Mouse (Mus musculus) heart, postnatal 36 days (tissue): ENCODE results near the gene Sgsm3. TPM values are rescaled to one million over a fixed set of nuclear protein-coding genes. Genes with fewer than 3 reads are reported as not detected.
"Not testable (repeated sequence)": the region's sequence is repeated elsewhere in the genome, so short reads cannot be mapped to it uniquely, and the experiment has no call there.

Experiments used
- DNase-seq, 2 experiments: peaks; one replicate each; pipeline ENCODE4 v3.0.0; 2021 to 2022
- intact Hi-C: fragments of 180-260 bp; cut with DNase I; formaldehyde crosslinking; loops from one replicate; pipeline ENCODE4 v1.15.1; 2025
- total RNA-seq, 2 experiments: library from RNA; stranded (reverse); gene quantifications; 2 replicates each; pipeline ENCODE4 v1.2.3; 2021

The Sgsm3 gene
- total RNA-seq, result 10 to 100 TPM; 10.7 to 11.2 TPM

DNA sequence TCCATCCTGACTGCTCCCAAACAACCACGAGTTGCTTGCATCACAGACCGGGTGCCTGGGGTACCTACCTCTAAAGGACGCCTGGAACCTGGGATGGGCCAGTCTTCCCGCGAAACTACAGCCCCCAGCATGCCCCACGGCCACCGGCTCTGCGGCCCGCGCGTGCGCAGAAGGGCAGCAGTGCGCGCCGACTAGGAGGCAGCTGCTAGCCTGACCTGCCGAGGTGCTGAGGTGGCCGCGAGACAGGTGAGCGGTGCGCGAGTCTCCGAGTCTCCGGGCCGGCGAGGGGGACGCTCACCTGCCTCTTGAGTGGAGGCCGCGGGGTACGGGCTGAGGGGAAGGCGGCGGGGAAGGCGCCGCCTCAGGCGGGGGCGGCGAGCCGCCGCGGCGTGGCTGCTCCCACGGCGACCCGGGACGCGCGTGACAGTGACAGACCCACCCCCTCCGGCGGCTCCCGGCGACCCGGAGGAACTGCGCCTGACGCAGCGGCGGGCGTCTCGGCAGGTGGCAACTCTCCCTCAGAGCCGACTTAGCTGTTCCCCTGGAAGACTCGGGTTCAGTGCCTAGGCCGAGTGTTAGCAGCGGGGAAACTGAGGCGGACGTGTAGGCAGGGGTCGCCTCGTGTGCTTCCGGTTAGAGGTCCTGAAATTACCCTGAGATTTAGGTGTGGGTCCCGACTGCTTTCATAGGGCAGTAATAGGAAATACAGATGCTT, at the start of gene Sgsm3:
Gene Sgsm3, plus strand, starts transcription at position 146 of the 715 bp plus-strand sequence.
- DNase-seq, result peak; percentile 85 to 86
- intact Hi-C loops, result no loop called here

DNA sequence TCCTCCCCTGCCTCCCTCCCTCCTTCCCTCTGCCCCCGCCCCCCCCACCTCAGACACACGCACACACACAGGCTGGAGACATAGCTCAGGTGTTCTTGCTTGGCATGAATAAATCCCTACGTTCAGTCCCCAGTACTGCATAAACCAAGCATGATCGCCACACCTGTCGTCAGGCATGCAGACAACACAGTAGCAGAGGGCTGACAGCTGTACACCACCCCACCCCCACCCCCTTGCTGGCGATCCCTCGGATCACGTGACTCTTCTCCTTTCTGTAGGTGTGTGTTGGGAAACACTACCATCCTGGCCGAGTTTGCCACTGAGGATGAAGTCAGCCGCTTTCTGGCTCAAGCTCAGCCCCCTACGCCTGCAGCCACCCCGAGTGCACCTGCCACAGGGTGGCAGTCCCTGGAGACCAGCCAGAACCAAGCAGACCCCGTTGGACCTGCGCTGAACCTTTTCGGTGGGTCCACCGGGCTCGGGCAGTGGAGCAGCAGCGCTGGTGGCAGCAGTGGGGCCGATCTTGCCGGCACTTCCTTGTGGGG, 48.7 kb upstream of the Sgsm3 start:
- intact Hi-C loops, result no loop called here
- DNase-seq, result no peak

DNA sequence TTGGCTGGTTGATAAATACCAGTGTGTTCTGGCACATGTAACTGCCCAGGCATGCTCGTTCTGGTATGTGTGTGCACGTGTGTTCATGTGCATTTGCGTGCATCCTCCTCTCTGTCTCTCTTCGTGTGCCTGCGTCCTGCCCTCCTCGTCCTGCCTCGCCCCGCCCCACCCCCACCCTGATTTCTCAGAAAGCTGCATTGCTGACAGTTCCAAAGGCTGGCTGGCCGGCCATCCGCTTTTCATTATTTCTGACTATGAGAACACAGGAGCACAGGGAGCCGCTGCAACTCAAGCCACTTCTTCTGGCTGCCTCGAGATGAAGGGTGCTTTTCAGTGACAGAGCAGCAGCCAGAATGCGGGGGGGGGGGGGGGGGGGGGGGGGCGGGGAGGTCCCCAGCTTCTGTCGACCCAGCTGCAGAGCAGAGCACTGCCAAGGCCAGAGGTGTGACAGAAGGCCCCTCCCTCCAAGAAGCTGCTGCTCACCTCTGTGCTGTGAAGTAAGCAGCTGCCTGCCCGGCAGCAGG, 47.5 kb upstream of the Sgsm3 start:
- intact Hi-C loops, result no loop called here
- no peak for DNase-seq

DNA sequence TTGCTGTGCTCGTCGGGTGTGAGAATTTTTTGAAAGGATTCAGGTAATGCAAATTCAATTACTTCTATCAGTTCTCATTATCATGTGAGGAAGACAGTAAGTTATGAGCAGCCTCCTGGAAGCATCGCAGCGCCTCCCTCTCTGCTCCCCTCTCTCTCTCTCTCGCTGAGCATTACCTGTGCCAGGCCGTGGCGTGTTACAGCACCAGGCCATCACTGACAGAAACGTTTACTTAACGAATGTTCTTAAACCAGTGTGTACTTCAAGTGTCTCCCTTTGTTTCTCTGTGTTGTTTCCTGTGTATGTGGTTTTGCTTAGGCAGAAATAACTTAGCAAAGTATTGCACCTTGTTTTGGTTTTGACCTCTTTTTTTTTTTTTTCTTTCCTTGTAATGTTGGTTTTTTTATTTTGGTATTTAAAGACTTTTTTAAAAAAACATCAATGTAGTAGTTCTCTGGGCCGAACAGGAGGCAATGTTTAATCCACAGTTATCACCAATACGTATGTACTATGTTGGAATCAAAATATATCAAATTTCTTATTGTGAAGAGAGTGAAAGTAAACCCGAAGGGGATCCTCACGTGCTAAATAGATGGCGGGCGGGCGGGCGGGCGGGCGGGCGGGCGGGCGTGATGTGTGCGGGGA, 46.8 kb upstream of the Sgsm3 start:
- intact Hi-C loops, DNase-seq: not testable (repeated sequence)

DNA sequence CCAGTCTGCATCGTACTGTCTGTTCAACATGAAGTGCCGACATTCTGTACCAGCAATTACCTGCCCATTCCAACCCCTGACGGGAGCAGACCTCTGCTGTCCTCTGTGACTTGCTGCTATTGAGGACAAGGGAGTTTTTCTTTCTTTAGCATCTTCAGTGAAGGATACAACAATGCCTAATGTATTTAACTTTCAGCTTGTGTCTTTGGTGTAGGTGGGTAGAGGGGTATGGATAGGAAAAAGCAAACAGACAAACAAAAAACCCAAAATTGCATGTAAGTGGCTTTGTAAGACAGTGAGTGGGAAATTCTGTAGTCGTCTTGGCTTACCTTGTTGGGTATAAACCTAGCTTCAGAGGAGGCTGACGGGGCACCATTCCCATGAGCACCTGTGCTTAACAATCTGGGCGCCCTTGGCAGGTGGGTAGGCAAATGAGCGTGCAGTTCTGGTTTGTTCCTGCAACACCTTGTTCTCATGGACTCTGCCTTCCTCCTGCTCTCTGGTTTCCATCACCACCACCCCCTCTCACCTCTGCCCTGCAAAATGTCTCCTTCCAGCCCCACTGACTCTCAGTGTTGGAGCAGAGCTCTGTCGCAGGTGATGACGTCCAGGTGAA, 46.1 kb upstream of the Sgsm3 start:
- no peak for DNase-seq
- intact Hi-C loops, result no loop called here

DNA sequence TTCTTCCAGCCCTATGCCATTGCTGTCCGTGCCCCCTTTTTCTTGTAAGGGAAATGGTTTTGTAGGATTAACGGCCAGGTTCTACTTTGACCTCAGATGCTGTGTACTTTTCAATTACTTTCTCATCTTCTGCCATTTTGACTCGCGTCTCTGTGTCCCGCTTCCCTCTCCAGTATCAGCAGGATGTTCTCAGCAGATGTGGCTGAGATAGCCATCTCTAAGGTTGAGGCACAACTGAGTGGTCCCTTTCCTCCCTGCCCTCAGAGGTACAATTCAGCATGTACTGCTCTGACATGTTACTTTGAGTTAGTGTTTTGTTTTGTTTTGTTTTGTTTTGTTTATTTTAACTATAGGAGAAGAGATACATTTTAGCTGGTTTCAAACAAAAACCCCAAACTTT, 42.7 kb upstream of the Sgsm3 start:
- no peak for DNase-seq
- intact Hi-C loops, result no loop called here

DNA sequence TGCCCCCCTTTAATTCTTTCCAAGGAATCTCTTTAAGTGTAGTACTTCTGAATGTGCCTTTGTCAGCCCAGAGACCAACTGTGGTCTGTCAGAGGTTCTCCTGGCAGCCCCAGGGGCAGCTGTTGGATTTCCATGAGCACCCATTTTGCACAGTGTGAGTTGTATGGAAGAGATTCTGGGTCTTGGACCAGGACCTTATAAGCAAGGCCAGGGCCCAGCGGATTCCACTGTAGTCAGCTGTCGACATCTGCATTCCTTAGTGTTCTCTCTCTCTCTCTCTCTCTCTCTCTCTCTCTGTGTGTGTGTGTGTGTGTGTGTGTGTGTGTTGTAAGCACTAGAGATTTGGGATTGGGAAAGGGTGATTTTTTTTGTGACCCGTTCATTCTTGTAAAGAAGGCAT, 40.9 kb upstream of the Sgsm3 start:
- no peak for DNase-seq
- intact Hi-C loops, result no loop called here

DNA sequence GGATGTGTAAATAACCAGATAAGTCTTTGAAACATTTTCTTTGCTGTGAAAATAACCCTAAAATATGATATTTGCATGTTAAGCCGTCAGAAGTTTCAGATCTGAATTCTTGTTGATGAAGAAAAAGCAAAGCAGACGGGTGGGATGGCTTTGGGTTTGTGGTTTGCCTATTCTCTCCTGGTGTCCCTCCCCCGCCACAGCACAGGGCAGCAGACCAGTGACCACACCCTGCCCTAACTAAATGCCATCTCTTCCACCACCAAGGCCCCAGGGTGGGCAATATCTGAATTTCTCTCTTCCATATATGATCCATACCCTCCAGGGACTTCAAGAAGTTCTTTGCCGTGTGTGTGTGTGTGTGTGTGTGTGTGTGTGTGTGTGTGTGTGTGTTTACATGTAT, 39.0 kb upstream of the Sgsm3 start:
- no peak for DNase-seq
- intact Hi-C loops, result no loop called here

DNA sequence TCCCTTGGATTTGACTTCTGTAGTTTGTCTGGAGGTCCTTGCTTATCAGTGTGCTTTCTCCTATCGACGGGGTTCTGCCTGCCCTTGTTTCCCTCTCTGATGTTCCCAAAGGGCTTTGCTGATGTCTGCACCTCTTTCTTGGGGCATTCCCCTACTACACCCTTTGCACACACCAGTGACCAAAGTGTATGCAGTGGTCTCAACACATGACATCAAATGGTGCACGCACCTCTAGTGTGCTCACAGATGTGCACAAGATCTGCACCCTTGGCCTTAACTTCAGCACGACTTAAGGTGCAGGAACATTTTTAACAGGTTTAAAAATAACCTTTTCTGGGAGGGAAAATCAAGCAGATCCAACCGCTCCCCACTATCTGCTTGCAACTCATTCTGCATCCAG, 38.2 kb upstream of the Sgsm3 start:
- intact Hi-C loops, result no loop called here
- no peak for DNase-seq

DNA sequence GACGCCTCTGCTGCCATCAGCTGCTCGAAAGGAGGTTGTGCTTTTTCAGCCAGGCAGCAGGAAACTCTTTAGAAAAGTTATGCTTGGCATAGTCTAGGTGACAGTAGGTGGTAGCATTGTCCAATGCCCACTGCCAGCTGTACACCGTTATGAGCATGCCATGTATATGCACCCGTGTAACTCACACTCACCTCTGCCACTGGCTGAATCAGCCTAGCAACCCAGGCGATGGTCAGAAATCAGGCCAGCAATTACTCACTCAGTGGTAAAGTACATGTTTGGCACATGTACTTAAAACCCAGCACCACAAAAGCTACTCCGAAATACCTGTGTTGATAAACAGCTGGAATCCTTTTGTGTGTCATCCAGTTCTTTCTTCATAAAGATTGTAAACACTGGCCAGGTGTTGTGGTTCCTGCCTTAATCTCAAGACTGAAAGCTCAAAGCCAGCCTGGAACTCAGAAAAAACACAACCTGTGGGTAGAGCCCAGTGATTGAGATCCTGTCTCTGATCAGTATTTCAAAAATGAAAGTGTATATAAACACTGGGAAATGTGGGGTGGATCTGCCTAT, 36.0 kb upstream of the Sgsm3 start:
- DNase-seq, result no peak
- intact Hi-C loops, result loop anchor here (10.0 kb wide), 1 partner anchor 677 kb away; the partner anchor contains the start of gene Rps19bp1

DNA sequence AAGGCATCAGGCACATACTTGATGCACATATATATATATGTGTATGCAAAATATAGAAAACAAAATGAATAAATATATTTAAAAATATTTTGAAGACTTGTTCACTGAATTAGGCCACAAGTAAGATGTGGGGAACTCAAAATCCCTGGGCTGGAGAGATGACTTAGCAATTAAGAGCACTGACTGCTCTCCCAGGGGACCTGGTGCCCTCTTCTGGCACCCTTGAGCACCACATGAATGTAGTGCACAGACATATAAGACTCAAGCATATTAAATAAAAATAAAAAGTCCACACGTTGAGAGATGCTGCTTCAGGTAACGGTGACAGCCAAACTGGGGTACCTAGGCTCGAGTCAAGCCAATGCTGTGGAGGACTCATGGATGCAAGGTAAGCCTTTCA, 31.7 kb upstream of the Sgsm3 start:
- intact Hi-C loops, result loop anchor here (5.0 to 10.0 kb wide), 2 partner anchors 239 to 681 kb away; partner anchors contain the start of gene Rps19bp1
- no peak for DNase-seq

DNA sequence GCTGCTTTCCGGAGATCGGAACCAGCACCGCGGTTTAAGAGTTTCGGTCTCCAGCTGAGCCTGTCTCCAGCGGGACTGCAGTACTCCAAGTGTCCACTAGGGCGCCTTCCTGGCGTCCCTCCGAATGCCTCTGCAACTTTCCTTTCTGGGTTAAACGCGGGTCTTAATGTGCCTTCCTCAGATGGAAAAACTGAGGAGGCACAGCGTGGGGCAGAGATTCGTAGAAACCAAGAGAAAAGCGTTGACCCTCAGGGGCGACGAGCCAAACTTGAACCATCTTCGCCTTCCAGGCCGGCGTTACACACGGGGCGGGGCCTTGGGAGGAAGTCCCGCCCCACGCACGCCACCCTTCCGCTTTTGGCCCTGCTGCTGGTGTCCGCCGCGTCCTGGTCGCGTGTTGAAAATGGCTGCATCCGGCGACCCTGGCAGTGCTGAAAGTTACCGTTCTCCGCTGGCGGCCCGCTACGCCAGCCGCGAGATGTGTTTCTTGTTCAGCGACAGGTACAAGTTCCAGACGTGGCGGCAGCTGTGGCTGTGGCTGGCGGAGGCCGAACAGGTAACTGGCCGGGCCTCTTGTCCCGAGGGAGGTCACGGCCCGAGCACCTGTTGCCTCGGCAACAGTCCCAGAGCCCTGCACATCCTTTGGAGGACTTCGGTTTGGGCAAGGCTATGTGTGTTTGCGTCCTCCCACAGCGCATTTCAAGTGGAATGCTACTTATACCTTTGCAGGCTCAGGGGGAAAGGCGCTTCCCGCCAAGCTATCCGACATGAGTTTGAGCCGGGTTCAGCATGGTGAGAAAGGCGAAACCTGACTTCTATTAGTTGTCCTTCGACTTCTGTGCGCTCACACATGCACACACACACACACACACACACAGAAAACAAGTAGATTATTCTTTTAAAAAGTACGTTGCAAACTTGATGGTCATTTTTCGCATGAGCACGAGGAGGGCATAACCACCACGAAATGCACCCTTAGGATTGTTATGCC, 29.1 kb upstream of the Sgsm3 start, which contains the start of gene Adsl:
Gene Adsl, plus strand, starts transcription at position 346 of the 991 bp plus-strand sequence.
- DNase-seq, result peak; percentile 90 to 91
- intact Hi-C loops, result loop anchor here (5.0 to 10.0 kb wide), 2 partner anchors 241 to 684 kb away; partner anchors contain the start of gene Rps19bp1

DNA sequence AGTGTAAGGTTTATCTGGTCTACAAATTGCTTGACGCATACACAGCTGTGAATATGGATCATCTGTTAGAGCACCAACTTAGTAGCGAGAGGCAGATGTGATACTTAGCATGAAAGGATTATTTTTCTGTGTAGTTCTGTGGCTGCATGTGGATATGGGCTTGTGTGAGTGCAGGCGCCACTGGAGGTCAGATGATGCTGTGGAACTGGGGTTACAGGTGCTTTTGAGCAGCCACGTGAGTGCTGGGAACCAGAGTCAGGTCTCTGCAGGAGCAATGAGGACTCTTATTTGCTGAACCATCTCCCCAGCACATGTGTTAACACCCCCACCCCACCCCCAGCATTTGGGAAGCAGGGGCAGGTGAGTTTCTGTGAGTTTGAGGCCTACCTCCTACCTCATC, 28.1 kb upstream of the Sgsm3 start:
- intact Hi-C loops, result loop anchor here (5.0 to 10.0 kb wide), 2 partner anchors 242 to 685 kb away; partner anchors contain the start of gene Rps19bp1
- DNase-seq, result no peak

DNA sequence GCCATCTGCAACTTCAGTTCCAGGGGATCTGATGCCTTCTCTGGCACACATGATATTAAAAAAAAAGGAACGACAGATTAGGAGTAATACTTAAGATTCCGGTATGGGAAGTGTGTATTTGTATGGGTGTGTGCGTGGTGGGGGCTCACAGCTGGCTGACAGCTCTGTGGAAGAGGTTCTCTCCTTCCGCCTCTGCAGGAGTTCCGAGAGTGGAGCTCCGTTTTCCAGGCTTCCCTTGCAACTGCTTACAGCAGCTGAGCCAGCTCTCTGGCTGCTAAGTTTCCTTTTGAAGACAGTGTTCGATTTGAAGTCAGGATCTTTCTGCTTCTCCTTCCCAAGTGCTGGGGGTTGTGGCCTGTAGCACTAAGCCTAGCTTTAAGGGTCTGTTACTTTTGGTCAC, 27.5 kb upstream of the Sgsm3 start:
- no peak for DNase-seq
- intact Hi-C loops, result no loop called here

DNA sequence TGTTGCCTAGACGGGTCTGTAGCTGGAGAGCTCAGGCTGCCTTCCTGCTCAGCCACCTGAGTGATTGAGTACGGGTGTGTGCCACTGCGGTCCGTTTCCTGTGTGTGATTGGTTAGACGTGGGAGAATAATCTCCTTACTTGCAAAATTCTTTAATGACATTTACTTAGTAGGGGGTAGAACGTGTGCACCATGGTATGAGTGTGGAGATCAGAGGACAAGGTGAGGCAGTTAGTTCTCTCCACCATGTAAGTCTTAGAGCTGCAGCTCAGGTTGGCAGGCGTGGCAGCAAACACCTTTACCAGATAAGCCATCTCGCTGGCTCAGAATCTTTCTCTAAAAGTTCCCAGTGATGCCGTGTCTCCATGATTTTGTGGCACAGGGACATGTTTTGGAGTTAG, 23.6 kb upstream of the Sgsm3 start:
- DNase-seq, result no peak
- intact Hi-C loops, result no loop called here

DNA sequence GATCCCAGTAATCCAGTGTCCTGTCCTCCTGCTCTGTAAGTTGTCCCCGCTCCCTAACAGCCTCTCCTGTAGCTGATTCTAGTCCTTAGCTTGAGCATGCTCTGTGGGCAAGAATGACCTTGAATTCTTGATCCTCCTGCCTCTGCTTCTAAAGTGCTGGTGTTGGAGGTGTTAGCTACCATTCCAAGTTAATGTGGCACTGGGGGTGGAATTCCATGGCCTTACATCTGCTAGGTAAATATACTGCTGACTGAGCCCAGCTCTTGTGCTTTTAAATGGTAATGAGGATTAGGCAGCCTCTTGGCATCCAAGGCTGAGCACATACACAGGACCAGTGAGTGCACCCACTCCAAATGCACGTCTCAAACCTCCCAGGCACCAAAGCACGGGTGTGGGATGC, 22.7 kb upstream of the Sgsm3 start:
- intact Hi-C loops, result no loop called here
- no peak for DNase-seq

DNA sequence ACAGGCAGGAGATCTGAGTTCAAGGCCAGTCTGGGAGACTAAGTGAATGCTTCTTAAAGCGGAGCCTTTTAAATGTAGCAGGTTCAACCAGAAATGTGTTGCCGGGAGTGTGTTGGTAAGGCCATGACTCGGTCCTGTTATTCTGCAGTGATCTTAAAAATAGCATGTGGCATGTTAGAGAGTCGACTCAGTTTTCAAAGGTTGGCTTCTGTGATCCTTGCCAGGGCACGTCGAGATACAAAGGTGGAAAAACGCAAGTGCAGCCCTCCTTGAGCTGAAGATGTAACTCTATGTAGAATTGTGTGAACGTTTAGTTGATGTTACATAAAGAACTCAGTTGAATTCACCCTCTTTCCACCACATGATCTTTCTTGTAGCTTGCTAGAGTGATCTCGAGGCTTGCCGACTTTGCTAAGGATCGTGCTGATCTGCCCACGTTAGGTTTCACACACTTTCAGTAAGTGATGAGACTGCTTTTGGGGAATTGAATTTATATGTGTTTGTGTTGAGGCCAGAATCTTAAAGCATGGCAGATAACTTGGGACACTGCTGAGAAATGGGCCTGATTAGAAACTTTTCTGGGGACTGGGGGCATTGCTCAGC, 21.6 kb upstream of the Sgsm3 start:
- intact Hi-C loops, result no loop called here
- no peak for DNase-seq

DNA sequence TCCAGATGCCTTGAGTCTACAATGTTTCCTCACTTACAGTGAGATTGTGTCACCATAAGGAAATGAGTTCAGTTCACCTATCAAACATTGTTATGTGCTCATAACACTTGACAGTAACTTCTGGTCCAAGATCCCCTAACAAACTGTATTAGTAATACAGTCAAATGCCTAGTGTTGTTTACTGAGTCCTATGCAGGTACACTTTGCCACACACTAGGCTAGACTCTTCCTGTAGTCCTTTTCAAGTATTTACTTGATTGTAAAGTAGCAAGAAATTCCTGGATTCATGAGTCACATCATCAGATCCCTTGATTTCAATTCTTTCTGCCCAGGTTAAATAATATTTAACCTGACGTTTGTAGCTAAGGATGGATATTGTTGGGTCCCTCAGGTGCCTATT, 8.2 kb upstream of the Sgsm3 start:
- DNase-seq, result no peak
- intact Hi-C loops, result no loop called here

DNA sequence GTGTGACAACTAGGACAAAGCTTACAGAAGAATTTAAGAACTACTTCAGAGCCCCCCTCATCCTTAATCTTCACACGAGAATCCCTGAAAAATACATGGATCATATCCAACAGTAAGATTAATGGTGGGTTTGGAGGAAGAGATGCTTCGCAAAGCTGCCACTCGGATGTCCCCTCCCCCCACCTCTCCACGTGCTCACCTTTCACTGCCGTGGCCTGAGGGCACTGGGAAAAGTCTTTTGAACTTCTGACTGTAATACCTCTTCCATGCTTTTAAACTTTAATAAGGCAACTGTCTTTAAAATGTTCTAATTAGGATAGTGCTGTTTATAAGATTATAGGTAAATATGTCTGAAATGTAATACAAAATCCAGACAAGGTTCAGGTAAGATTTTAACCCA, 3.3 kb upstream of the Sgsm3 start:
- intact Hi-C loops, result no loop called here

More for the DNA sequence above, 3.3 kb upstream of the Sgsm3 start:
- DNase-seq, result no peak
